Mouse (Mus musculus) C2C12 (cell line): ENCODE data around the gene Cyp46a1. TPM values are rescaled to one million over a fixed set of nuclear protein-coding genes. Genes with fewer than 3 reads are reported as not detected.

Source experiments
- H3K27me3 ChIP-seq: one replicate; pipeline ENCODE4 v1.6.1; 2011; ENCODE audit not compliant: control insufficient read depth, insufficient read depth, insufficient read length
- H3K36me3 ChIP-seq: one replicate; pipeline ENCODE4 v1.6.1; 2011; ENCODE audit not compliant: control insufficient read depth, insufficient read depth
- H3K4me3 ChIP-seq: one replicate; pipeline ENCODE4 v1.5.1; 2011; ENCODE audit warnings: mild to moderate bottlenecking, control low read depth; ENCODE audit not compliant: poor library complexity, insufficient read depth, severe bottlenecking
- H3K79me2 ChIP-seq: one replicate; pipeline ENCODE4 v1.6.1; 2011; ENCODE audit not compliant: control insufficient read depth, insufficient read depth
- H3K79me3 ChIP-seq: one replicate; pipeline ENCODE4 v1.6.1; 2011; ENCODE audit warnings: low read depth, control low read depth
- H3ac ChIP-seq: one replicate; pipeline ENCODE3; 2011; ENCODE audit warnings: low read depth; ENCODE audit not compliant: control insufficient read depth, insufficient read length
- CEBPB ChIP-seq: IDR thresholded peaks from one replicate; pipeline ENCODE4 v1.6.1; 2011; ENCODE audit warnings: low read depth, mild to moderate bottlenecking, control low read depth, moderate library complexity
- CTCF ChIP-seq: IDR thresholded peaks from one replicate; pipeline ENCODE4 v1.5.1; 2011; ENCODE audit not compliant: control insufficient read depth, insufficient read depth, insufficient read length
- FOSL1 ChIP-seq: IDR thresholded peaks from one replicate; pipeline ENCODE4 v1.8.0; 2011; ENCODE audit warnings: mild to moderate bottlenecking, low read length; ENCODE audit not compliant: poor library complexity, insufficient read depth, severe bottlenecking
- MAX ChIP-seq: IDR thresholded peaks from one replicate; pipeline ENCODE4 v1.6.1; 2011; ENCODE audit warnings: mild to moderate bottlenecking, control low read depth
- MYOD1 ChIP-seq: IDR thresholded peaks from one replicate; pipeline ENCODE4 v1.6.1; 2011; ENCODE audit warnings: low read depth; ENCODE audit not compliant: control insufficient read depth, insufficient read length
- MYOG ChIP-seq: IDR thresholded peaks from one replicate; pipeline ENCODE4 v1.6.1; 2011; ENCODE audit not compliant: control insufficient read depth, insufficient read length; ENCODE audit errors: extremely low read depth
- USF1 ChIP-seq: IDR thresholded peaks from one replicate; pipeline ENCODE4 v1.6.1; 2011; ENCODE audit warnings: low read depth, mild to moderate bottlenecking, control low read depth, moderate library complexity
- polyA plus RNA-seq: library from polyadenylated mRNA; unstranded; fragments of >200 nt; fragmentation: generic; extraction: Trizol; gene quantifications from one replicate; pipeline ENCODE4 v1.2.1, GENCODE M21; 2012; ENCODE audit warnings: missing spikeins

Gene Cyp46a1
- polyA plus RNA-seq, 1 experiment: 0.67 TPM

GRCm38 (mm10) chr12:108327889-108328491, 6.2 kb upstream of the Cyp46a1 start:
- Histone ChIP-seq H3K79me3 (no peaks in the 10 kb centered on the region), H3K79me2 (no peaks in the 10 kb centered on the region), H3K27me3 (peaks cover 8% of the 10 kb centered on the region), H3ac (no peak overlapping the region), H3K4me3 (no peak overlapping the region), H3K36me3 (no peaks in the 10 kb centered on the region)
- no peak for TF ChIP-seq CEBPB
- no peak for TF ChIP-seq MAX

- no peak overlapping the region for H3ac ChIP-seq
- no peaks in the 10 kb centered on the region for H3K79me3 ChIP-seq
- H3K4me3 ChIP-seq: peak overlapping the region; percentile 8
- H3K27me3 ChIP-seq: peaks cover under 1% of the 10 kb centered on the region
- no peaks in the 10 kb centered on the region for H3K79me2 ChIP-seq
- no peaks in the 10 kb centered on the region for H3K36me3 ChIP-seq
- TF ChIP-seq USF1 (no peak), FOSL1 (no peak), MAX (peak; percentile 92), MYOG (no peak), CTCF (peak; percentile 99), CEBPB (no peak), MYOD1 (no peak)
These were observed 1.1 kb upstream of the Cyp46a1 start for GRCm38 (mm10) chr12:108333056-108333455.

- peak overlapping the region; percentile 51 for H3ac ChIP-seq
- H3K36me3 ChIP-seq: no peaks in the 10 kb centered on the region
- H3K27me3 ChIP-seq: no peaks in the 10 kb centered on the region
- no peaks in the 10 kb centered on the region for H3K79me3 ChIP-seq
- no peak for TF ChIP-seq CTCF
- no peak for TF ChIP-seq FOSL1
- TF ChIP-seq CEBPB: no peak
- no peak for TF ChIP-seq MYOD1
- TF ChIP-seq MAX: no peak
- H3K4me3 ChIP-seq: peak overlapping the region; percentile 8
- H3K79me2 ChIP-seq: no peaks in the 10 kb centered on the region
These were observed 699 bp upstream of the Cyp46a1 start for GRCm38 (mm10) chr12:108333481-108333882.

DNA sequence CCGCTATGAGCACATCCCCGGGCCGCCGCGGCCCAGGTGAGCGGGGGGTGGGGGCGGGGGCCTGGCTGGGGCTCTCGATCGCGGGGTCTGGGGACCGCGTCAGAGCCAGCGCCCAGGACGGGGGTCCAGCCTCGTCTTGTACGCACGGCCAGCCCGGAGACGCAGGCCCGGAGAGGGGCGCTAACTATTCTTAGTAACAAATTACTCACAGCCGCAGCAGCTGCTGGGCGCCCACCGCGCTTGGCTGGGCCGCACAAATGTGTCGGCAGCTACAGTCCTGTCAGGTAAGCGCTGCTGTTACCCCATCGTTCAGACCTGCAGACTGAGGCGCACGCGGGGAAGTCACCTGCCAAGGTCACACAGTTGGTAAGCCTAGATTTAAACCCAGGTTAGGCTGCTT, 348 bp downstream of the Cyp46a1 start:
- H3ac ChIP-seq: peak overlapping the region; percentile 79
- TF ChIP-seq MYOD1: peak; percentile 71
- TF ChIP-seq FOSL1: no peak
- H3K79me3 ChIP-seq: no peaks in the 10 kb centered on the region
- peak overlapping the region; percentile 28 for H3K4me3 ChIP-seq
- no peaks in the 10 kb centered on the region for H3K27me3 ChIP-seq
- no peaks in the 10 kb centered on the region for H3K79me2 ChIP-seq
- H3K36me3 ChIP-seq: no peaks in the 10 kb centered on the region

DNA sequence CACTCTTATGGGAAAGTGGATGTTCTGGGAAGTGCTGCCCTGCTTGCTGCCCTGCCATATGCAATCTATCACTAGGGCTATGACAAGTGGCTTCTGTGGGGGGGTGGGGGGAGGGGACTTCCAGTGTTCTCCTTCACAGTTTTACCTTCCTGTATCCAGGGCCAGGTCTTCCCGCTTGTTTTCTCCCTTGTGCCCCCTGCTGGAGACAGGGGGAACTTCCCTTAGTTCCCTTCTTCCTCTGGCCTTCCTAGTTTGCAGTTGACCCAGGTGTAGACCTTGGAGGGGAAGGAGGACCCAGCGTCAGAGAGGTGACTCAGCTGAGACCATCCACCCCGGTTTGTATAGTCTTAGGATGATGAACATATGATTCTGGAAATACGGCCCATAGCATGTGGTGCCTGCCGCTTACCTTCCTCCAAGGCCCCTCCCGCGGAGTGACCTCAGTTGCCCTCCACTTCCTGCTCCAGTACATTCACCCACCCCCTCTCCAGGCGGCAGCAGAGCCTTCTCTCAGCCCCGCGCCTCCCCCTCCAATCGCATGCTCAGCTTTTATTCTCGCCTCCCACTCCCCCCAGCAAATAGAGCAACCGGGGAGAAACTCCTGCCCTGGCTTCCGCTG, 4.5 kb downstream of the Cyp46a1 start:
- TF ChIP-seq FOSL1: no peak
- no peak for TF ChIP-seq CEBPB
- no peak for TF ChIP-seq CTCF
- TF ChIP-seq MAX: no peak
- TF ChIP-seq USF1: no peak
- TF ChIP-seq MYOG: no peak
- no peak for TF ChIP-seq MYOD1
- no peaks in the 10 kb centered on the region for H3K79me3 ChIP-seq
- H3K4me3 ChIP-seq: no peak overlapping the region

DNA sequence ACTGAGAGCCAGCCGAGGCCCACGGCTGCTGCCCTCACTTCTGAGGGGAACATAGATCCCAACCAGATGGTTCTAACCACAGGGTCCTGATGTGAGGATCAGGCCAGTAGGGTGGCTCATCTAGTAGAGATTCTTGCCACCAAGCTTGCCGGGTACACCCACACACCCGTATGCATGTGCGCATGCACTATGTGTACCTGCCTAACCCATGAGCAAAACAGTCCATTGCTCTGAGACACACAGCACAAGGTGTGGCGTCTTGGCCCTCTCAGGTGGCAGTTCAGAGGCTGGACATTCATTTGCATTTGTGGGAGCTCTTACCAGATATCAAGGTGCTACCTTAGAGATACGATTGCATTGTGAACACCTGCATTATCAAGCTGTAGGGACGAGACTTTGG, 14.0 kb downstream of the Cyp46a1 start:
- TF ChIP-seq CEBPB (no peak), USF1 (no peak), MAX (no peak), CTCF (no peak), FOSL1 (no peak), MYOD1 (no peak), MYOG (no peak)
- Histone ChIP-seq H3K4me3 (no peak overlapping the region), H3K36me3 (no peaks in the 10 kb centered on the region), H3K79me2 (no peaks in the 10 kb centered on the region), H3ac (no peak overlapping the region), H3K27me3 (peaks cover 11% of the 10 kb centered on the region), H3K79me3 (no peaks in the 10 kb centered on the region)

More for the DNA sequence above, 4.5 kb downstream of the Cyp46a1 start:
- Histone ChIP-seq H3K79me2 (no peaks in the 10 kb centered on the region), H3K27me3 (no peaks in the 10 kb centered on the region), H3K36me3 (no peaks in the 10 kb centered on the region), H3ac (no peak overlapping the region)
